Mouse (Mus musculus) thymus, postnatal 0 days (tissue): ENCODE data around the gene Rdx. TPM values are rescaled to one million over a fixed set of nuclear protein-coding genes. Genes with fewer than 3 reads are reported as not detected.

ENCODE experiments used
- DNase-seq: peaks from one replicate; pipeline ENCODE4 v3.0.0-alpha.2; 2015; ENCODE audit warnings: low spot score
- microRNA-seq: library from miRNA; unstranded; fragments of <30 nt; microRNA quantifications from one replicate; pipeline ENCODE4, GENCODE M21; 2016; ENCODE audit warnings: borderline number of aligned reads
- polyA plus RNA-seq: library from polyadenylated mRNA; unstranded; fragments of >200 nt; fragmentation: Nextera tagmentation; extraction: Ambion mirVana; gene quantifications from 2 replicates; pipeline ENCODE4 v1.2.1, GENCODE M21; 2015

The Rdx gene
- polyA plus RNA-seq, 1 experiment from 2014 or later = 125 TPM

DNA sequence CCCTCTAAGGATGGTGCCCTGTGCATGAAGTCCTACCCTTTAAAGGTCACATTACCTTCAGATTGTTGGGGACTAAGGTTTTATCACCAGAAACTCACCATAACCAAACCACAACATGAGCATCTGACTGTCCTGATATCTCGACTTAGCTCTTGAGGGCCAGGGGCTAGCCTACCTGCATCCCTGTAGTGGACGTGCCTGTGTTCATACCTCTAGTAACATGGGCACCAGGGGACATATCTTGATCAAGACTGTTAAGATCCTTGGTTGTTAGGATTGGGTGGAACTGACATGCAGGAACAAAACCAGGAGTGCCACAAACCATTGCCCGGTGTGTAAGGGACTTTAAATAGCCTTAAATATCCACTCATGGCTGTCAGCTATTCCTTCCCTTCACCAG is 60.2 kb downstream of the Rdx start:
- DNase-seq = no peak

DNA sequence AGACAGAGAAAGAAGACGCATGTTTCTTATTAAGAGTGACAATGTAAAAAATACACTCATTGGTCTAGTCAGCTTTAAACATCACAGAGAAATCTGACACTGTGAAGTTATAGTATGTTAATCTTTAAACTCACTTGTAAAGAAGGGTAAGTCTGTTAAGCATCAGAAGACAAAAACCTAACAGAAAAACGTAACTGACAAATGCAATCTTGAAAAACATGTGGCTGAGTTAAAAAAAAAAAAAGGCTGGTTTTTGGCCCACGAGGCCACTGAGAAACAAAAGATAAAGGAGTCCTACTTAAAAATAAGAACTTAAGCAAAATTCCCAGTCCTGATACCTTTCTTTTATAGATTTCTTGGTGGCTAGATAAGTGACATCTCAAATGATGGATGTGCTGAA is 63.8 kb downstream of the Rdx start:
- no peak for DNase-seq

GRCm38 (mm10) chr9:52113091-52113490 is 66.1 kb downstream of the Rdx start:
- no peak for DNase-seq

- DNase-seq = no peak
Observed at GRCm38 (mm10) chr9:52119212-52119611, 72.2 kb downstream of the Rdx start.

GRCm38 (mm10) chr9:52125225-52125624 is 78.3 kb downstream of the Rdx start:
- DNase-seq = no peak

- no peak for DNase-seq
Observed at GRCm38 (mm10) chr9:52130348-52130747, 83.4 kb downstream of the Rdx start.

- no peak for DNase-seq
Observed at GRCm38 (mm10) chr9:52132771-52133170, 85.8 kb downstream of the Rdx start.

Small RNA genes lying within 50 kb of the gene (microRNA-seq; reads per million reads assigned to microRNA genes)
- gene Gm27686 (not detected), gene Mir6244 (not detected)

Other genes with a start within 250 kb of the Rdx start
- gene Fdx1, start 83.6 kb upstream of the Rdx start, polyA plus RNA-seq = 90.2 and 95.5 TPM in 2 replicates
- gene Zc3h12c, start 121.4 kb downstream of the Rdx start, polyA plus RNA-seq = 1.6 TPM in 2 replicates